In the genomic region with DNA sequence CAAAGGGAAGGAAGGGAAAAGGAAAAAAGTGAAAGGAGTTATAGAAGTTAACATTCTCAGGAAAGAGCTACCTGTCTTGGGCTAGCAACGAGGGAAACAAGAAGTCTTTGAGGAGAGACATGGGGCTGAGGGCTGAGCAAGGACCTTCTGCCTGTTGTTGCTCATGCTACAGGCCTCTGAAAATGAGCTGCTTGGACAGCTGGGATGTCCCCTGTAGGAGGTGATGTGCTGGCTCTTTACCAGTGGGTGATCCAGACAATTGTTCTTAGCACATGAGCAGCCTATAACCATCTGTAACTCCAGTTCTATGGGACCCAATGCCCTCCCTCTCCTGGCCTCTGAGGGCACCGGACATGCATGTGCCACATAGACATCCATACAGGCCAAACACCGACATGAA, we compare ENCODE assay signal across 31 mouse cellular contexts.
"Had no signal": no experiment of that assay in that cellular context is flagged by ENCODE, and none has a peak within 500 bp of the region (broad histone marks: within the 10 kb centered on the region; RNA-seq: fewer than 3 reads in every experiment).

No protein-coding gene starts in this region.

- H3K9me3 ChIP-seq: heart, embryonic 10.5 days; heart, embryonic 13.5 days; heart, embryonic 15.5 days; hindbrain, embryonic 10.5 days; hindbrain, embryonic 12.5 days; hindbrain, embryonic 13.5 days; hindbrain, embryonic 15.5 days; intestine, embryonic 15.5 days; kidney, embryonic 15.5 days had no signal

- H3K27me3 ChIP-seq: heart, embryonic 12.5 days; heart, embryonic 13.5 days; heart, embryonic 15.5 days; hindbrain, embryonic 13.5 days; hindbrain, embryonic 15.5 days; intestine, embryonic 15.5 days; kidney, embryonic 15.5 days had no signal

- ATAC-seq: hindbrain, embryonic 16.5 days; hindbrain, postnatal 0 days; inflammation-experienced regulatory T-cells, adult 6 months; intestine, embryonic 15.5 days; intestine, embryonic 16.5 days; intestine, postnatal 0 days had no signal

- H3K4me1 ChIP-seq: hindbrain, embryonic 10.5 days; hindbrain, embryonic 12.5 days; hindbrain, embryonic 13.5 days; hindbrain, embryonic 15.5 days; intestine, embryonic 15.5 days; kidney, embryonic 15.5 days had no signal

- H3K4me3 ChIP-seq: heart, embryonic 10.5 days; heart, embryonic 12.5 days; heart, embryonic 13.5 days; heart, embryonic 15.5 days; hindbrain, embryonic 10.5 days; hindbrain, embryonic 12.5 days; hindbrain, embryonic 13.5 days; hindbrain, embryonic 15.5 days; intestine, embryonic 15.5 days; kidney, embryonic 15.5 days; layer of hippocampus, adult 2 months; left cerebral cortex, adult 2 months had no signal

- H3K36me3 ChIP-seq: heart, embryonic 10.5 days; heart, embryonic 12.5 days; heart, embryonic 13.5 days; heart, embryonic 15.5 days; hindbrain, embryonic 10.5 days; hindbrain, embryonic 12.5 days; hindbrain, embryonic 13.5 days; hindbrain, embryonic 15.5 days; intestine, embryonic 15.5 days; kidney, embryonic 15.5 days had no signal

- H3K9ac ChIP-seq: heart, embryonic 12.5 days; heart, embryonic 13.5 days; heart, embryonic 15.5 days; hindbrain, embryonic 12.5 days; hindbrain, embryonic 13.5 days; hindbrain, embryonic 14.5 days; hindbrain, embryonic 15.5 days; intestine, embryonic 15.5 days; kidney, embryonic 15.5 days had no signal

- H3K4me2 ChIP-seq: heart, embryonic 11.5 days; heart, embryonic 12.5 days; heart, embryonic 13.5 days; heart, embryonic 15.5 days; hindbrain, embryonic 12.5 days; hindbrain, embryonic 13.5 days; hindbrain, embryonic 14.5 days; hindbrain, embryonic 15.5 days; intestine, embryonic 15.5 days; kidney, embryonic 15.5 days had no signal

- H3K27ac ChIP-seq: heart, embryonic 10.5 days; heart, embryonic 13.5 days; heart, embryonic 15.5 days; hindbrain, embryonic 10.5 days; hindbrain, embryonic 12.5 days; hindbrain, embryonic 13.5 days; hindbrain, embryonic 14.5 days; hindbrain, embryonic 15.5 days; hindbrain, postnatal 0 days; intestine, embryonic 15.5 days; kidney, embryonic 15.5 days; kidney, postnatal 0 days; layer of hippocampus, adult 2 months; left cerebral cortex, adult 2 months had no signal

- DNase-seq: heart, postnatal 10 days; heart, postnatal 14 days; heart, postnatal 36 days; heart, postnatal 4 days; kidney, adult 11 months; kidney, postnatal 10 days; kidney, postnatal 14 days; kidney, postnatal 25 days; kidney, postnatal 4 days; layer of hippocampus, adult 9-11 months; layer of hippocampus, postnatal 36 days had no signal
